Mouse (Mus musculus): Measurements from ENCODE around the gene Hoxa5.

Hoxa5 gene

DNA sequence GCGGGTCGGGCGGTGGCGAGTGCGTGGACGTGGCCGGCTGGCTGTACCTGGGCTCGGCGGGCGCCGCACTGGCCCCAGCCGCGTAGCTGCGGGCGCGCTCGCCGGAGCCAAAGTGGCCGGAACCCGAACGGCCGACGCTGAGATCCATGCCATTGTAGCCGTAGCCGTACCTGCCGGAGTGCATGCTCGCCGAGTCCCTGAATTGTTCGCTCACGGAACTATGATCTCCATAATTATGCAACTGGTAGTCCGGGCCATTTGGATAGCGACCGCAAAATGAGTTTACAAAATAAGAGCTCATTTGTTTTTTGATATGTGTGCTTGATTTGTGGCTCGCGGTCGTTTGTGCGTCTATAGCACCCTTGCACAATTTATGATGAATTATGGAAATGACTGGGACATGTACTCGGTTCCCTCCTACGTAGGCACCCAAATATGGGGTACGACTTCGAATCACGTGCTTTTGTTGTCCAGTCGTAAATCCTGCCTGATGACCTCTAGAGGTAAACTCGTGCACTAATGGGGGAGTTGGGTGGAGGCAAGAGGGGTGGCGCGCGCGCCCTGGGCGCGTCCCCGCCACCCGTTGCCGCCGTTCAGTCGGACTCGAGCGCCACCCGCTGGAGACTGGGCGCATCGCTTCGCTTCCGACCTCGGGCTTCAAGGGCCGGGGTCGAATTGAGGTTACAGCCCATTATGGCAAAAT, at the start of gene Hoxa5:
Gene Hoxa5, minus strand, starts transcription at position 538 of the 703 bp plus-strand sequence.
- DNase-seq: peak; percentile 92 to 93

- no peak for DNase-seq
Observed at GRCm38 (mm10) chr6:52253511-52254500, 49.4 kb upstream of the Hoxa5 start.

DNA sequence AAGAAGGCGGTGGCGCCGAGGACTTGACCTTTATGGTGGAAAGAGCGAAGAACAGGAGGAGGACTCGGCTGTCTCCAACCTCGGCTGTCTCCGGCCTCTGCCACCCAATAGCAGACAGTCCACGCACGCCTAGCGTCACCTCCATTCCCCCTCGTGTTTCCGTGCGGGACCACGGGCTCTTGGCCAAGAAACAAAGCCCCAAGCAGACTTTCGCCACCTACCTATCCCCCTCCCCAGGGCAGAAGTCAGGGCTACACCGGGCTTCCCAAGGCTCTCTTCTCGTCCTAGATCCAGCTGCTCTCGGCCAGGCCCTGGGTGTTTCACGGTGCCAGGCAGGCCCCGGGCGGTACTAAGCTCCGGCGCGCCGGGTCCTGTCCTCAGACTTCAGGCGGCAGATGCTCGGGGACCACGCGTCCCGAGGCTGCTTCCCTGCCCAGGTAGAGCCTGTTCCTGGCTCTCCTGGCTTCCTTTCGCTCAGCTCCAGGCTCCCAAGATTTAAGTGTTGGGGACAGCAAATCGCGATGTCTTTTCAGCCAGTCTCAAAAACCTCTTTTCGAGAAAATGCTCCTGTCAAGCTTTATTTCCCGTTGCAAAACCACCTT, 48.5 kb upstream of the Hoxa5 start:
- DNase-seq: no peak

DNA sequence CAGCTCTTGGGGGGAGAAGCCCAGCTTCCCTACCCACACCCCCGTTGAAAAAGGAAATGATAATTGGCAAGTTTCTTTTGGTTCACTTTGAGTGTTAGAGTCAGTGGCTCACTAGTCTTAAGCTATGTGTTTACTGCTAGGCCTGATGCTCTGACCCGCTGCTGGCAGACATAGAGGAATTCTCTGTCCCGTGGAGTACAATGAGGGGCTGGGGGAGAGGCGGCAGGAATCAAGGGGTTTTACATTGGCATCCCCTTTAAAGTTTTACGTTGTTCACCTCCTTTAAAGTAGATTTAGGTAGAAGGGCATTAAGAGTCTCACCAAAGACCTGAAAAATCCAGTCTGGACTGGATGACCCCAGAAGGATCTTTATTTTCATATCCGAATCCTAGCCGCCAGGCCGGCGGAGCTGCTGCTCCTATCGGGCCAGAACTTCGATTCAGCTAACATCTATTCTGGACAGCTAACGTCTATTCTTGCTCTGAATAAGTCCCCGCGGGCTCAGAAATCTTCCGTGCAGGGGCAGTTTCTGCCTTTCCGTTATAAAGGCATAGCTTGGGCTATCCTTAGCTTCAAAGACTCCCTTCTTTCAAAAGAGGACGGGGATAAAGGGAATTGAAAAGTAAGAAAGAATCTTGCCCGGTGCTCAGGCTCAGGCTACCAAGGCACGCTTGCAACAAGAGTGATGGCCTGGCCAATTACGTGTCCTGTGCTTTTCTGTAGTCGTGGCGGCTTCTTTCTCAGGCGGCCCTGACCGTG, 47.8 kb upstream of the Hoxa5 start:
- DNase-seq: no peak

DNA sequence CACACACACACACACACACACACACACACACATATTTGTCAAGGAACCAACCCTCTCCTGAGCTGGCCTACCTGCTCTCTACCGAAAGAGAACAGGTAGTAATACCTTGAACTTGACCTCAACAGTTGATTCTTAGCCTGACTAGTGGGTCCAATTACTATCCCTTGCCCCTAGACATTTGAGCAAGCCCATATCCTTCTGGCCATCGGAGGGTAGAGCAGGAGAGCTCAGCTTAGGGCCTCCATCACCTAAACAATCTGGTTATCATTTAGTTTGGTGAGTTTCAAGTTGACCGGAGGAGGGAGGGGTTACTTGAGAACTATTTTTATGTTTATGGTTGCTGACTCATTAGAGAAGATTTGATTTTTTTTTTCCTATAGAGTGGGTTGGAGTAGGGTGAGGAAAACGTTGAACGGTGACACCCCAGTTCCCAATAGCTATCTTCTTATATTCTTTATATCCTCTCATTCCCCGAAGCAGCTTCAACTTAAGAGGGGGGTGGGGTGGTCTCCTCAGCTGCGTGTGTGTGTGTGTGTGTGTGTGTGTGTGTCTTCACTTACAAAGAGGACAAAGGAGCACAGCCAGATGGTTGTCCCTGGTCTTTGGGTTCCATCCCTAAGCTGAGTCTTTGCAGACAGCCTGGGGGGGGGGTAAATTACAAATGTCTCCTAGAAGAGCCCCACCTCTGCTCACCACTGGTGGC, 46.9 kb upstream of the Hoxa5 start:
- no peak for DNase-seq

- peak in 1 of 2 experiments; percentile 21 for DNase-seq
Observed at GRCm38 (mm10) chr6:52249826-52250225, 45.4 kb upstream of the Hoxa5 start.

- peak in 1 of 2 experiments; percentile 24 for DNase-seq
Observed at GRCm38 (mm10) chr6:52249415-52249738, 45.0 kb upstream of the Hoxa5 start.

DNA sequence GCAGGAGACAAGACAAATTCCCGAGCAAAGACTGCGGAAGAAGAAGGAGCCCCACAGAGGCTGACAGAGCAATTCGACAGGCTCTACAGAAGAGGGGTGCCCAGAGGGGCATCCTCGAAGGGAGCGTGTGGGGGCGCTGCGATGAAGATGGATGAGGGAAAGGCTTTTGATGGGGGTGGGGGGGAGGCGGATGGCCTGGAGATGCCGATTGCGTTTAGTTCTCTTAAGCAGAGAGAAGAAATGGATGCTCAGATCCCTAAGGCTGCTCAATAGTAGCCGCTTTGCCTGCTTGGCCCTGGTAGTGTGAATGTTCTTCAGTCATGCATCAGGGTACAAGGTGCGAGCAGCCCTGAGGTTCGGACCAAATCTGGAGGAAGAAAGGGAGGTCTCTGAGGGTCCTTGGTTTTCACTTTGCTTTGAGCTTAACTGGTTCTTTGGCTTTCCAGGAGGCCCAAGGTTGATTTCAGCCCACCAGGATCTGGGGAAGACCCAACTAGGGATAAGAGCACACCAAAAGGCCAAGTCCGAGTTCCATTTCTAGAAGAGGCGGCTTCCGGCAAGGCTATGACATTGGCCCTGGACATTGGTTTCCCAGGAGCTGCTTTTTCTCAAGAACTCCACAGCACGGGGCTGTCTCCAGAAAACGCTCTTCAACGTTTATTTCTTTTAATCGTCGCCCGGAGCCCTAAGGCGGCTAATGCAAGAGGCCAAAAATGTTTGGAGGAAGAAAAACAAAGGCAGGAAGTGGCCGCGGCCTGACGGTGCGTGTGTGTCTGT, 44.4 kb upstream of the Hoxa5 start:
- peak in 1 of 2 experiments; percentile 28 for DNase-seq

DNA sequence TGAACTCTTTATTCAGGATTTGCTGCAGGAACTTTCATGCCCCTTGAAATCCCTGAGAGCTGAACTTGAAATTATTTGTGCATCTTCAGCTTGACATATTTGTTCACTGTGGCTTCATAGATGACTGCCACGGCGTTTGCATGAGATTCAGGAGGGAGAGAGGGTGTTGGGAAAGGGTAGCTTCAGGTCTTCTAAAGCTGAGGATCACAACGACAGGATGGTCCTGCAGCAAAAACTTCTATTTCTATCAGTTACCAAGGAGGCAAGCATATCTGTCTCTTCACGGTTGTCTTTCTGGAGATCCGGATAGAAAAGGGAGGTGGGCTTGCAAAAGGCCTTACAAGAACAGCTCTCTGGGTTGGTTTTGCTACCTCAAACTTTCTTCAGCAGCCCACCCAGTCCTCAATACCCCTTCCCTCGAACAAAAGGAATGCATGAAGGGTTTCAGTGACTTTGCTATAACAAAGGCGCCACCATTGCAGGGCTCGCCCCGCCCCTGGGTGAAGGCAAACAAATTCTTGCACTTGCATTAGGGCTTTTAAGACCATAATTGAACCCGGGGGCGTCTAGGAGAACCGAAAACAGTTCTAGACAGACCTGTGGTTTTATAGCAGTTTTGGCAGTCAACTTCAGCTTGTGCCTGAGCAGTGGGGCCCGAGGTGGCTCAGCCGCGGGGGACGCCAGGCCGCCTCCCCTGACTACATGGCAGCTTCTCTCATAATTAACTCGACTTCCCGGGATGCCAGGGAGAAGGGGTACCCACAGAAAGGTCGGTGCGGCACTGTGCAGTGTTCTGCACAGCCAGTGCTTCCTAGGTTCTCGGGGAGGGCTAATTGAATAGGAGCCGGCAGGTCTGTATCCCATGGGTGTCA, 43.6 kb upstream of the Hoxa5 start:
- DNase-seq: peak in 1 of 2 experiments; percentile 35

DNA sequence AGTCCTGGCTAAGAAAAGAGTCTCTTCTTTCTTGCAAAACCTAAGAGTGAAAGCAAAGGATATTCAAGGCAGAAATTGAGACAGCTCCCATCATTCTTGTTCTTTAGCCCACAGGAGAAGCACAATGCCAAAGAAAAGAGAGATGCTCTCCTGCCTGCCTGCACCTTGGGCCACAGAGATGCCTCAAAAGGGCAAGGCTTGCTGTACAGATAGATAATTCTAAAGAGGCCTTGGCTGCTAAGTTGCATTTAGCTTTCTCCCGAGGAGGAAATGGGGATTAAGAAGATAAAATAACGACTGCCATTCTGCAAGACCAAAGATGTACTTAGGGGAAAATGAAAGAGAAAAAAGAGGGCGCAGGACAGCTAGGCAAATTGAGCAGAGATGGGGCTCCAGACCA, 42.5 kb upstream of the Hoxa5 start:
- peak in 1 of 2 experiments; percentile 20 for DNase-seq

- peak; percentile 36 to 46 for DNase-seq
Observed at GRCm38 (mm10) chr6:52246403-52246803, 42.0 kb upstream of the Hoxa5 start.

DNA sequence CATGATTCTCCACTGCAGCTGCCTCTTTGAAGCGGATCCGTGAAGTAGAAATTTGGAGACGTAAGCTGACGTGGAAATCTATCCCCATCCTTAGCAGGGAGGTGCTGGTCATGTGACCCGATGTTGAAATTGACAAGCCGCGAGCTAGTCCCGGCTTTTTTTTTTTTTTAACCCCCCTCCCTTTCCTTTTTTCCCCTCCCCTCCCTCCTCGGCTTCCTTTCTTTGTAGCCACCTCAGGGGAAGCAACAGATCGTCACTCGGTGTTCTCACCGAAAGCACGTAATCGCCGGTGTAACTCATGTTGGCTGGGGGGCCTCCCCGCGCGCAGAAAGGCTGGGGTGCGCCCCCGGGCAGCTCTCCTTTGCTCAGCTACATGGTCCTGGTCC, 41.4 kb upstream of the Hoxa5 start, which contains the start of gene Hoxa11:
Gene Hoxa11, minus strand, starts transcription at position 54 of the 386 bp plus-strand sequence.
- DNase-seq: peak; percentile 62 to 73

DNA sequence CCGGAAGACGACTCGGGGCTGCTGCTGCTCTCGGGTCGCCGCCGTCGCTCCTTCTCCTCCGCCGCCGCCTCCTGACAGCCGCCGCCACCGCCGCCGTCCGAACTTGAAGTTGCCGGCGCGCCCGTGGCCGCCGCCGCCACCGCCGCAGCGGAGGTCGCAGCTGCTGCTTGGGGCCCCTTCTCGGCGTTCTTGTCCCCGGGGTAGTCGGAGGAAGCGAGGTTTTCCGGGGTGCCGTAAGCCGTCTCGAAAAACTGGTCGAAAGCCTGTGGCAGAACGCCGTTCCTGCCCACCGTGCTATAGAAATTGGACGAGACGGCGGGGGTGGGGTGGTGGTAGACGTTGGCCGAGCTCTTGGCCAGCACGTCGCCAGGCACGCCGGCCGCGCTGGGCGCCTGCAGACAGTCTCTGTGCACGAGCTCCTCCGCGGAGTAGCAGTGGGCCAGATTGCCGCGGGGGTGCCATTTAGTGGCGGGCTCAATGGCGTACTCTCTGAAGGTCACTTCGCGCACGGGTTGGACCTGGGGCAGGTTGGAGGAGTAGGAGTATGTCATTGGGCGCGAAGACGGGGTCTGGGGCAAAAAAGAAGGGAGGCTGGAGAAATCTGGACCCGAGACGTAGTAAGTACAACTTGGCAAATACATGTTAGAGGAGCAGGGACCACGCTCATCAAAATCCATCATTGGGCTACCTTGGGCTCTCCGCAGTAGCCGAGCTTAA, 40.8 kb upstream of the Hoxa5 start:
- peak; percentile 38 to 55 for DNase-seq

- DNase-seq: peak in 1 of 2 experiments; percentile 25
Observed at GRCm38 (mm10) chr6:52244471-52245039, 40.2 kb upstream of the Hoxa5 start.

DNA sequence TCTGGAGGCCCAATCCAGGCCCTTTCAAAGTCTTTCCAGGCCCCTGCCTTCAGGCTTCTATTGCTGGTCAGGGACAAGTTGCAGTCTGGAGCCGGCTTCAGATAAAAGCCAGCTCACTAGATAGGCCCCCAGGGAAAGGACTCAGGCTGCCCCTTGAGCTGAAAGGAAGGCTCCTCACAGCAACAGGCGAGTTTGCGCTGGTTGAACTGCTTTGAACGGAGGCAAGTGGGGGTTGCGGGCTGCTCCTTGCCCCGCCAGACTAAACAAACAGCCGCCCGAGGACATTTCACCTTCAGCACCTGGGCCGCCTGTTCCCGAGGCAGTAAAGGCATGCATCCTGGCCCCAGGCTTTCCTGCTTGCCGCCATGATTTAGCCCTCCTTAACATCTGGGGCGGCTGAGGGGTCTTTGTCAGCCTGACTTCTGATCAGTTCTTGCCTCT, 39.3 kb upstream of the Hoxa5 start:
- DNase-seq: peak in 1 of 2 experiments; percentile 61

DNA sequence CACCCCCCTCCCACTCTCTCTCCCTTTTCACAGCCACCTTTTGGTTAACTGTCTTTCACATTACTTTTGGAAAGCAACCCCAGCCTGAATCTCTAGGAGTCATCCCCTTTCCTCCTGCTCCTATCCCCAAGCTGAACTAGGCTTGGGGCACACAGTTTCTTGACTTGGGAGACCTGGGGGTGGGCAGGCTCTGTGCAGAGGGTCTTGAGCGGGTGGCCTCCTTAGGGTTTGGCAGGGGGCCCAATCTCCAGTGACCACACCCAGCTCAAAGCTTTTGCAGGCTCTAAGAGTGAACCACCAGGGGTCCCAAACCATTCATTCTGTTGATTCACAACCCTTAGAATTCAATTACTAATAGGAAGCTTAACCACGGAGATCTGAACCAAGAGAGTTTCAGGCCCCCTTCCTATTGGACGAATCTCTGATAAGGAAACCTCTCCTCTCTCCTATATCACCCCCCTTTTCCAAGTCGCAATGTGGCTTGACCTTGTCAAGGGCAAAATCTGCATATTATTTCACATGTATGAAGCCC, 38.5 kb upstream of the Hoxa5 start:
- peak in 1 of 2 experiments; percentile 32 for DNase-seq

DNA sequence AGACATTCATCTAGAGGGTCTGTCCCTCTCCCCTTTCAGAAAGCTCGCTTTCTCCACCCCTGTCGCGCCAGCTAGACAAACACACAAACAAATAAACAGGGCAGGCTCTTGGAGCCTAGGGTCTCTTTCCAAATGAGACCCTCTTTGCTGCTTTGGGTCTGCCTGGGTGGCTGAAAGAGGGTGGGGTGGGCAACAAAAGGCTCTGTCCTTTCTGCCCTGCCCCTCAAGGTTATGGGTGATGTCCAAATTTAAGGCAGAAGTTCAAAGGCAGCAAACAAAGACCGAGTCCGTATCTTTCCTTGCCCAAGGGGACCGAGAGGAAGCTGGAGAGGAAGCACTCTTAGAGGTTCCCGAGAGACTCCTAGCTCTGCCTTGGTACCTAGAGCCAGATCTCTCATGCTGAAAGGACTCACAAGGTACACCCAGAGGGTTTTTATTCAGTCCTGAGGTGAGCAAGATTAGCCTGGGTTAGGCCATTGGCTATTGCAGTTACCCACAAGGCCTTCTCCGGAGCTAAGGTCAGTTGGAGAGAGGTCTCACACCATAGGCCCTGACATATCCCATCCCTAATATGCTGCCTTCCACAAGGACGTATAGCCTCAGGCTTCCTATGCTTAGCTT, 36.7 kb upstream of the Hoxa5 start:
- no peak for DNase-seq

- peak; percentile 95 to 97 for DNase-seq
Observed at GRCm38 (mm10) chr6:52240389-52241000, 36.1 kb upstream of the Hoxa5 start, which contains the start of gene Hoxa10. Gene Hoxa10 (minus strand): TSS chr6:52240854.
